Mouse (Mus musculus) bone marrow macrophage, adult 2 months (primary cell): ENCODE data around the gene Plekha7. TPM values are rescaled to one million over a fixed set of nuclear protein-coding genes. Genes with fewer than 3 reads are reported as not detected.
A peak's percentile ranks its signal among the peaks of the same experiment; 100 is the strongest.

Experiments
- H3K27ac ChIP-seq: 2 replicates; pipeline ENCODE4 v1.5.1; 2012; ENCODE audit warnings: low read depth, low read length; ENCODE audit not compliant: insufficient read depth
- H3K4me1 ChIP-seq: 2 replicates; pipeline ENCODE4 v1.6.1; 2012; ENCODE audit warnings: low read length; ENCODE audit not compliant: control insufficient read depth, insufficient read depth
- H3K4me3 ChIP-seq: 2 replicates; pipeline ENCODE4 v1.5.1; 2012; ENCODE audit warnings: mild to moderate bottlenecking, low read length, moderate library complexity; ENCODE audit not compliant: insufficient read depth
- CTCF ChIP-seq: IDR thresholded peaks from 2 replicates; pipeline ENCODE4 v1.5.1; 2012; ENCODE audit warnings: low read depth, mild to moderate bottlenecking, low read length, moderate library complexity
- POLR2A ChIP-seq: IDR thresholded peaks from 2 replicates; pipeline ENCODE4 v1.6.1; 2012; ENCODE audit warnings: mild to moderate bottlenecking, low read depth, low read length, borderline replicate concordance
- polyA plus RNA-seq: library from polyadenylated mRNA; stranded (reverse); fragments of >200 nt; gene quantifications from 2 replicates; pipeline ENCODE4 v1.2.4, GENCODE M21; 2012; ENCODE audit not compliant: missing spikeins, insufficient read depth, insufficient read length

Plekha7 gene
- polyA plus RNA-seq, 1 experiment, result not detected

DNA sequence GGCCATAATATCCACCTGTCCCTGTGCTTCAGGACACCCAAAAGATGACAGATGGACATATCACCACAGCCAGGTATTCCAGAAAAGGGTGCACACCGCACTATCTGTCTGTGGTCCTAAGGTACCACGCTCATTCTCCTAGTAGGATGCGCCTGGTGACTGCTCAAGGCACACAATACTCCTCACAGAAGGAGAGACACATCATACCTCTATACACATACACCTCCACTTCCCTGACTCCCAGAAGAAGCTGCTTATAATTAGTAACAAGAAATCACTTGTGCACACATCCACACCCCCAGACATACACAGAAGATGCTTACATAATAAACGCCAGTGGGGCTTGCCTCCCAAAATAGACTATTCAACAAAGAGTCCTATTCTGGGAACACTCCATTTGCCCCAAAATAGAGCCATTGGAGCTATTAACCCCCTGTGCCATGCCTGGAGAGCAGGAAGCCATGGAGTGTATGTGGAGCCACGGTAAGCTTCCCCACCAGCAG is 126.7 kb downstream of the Plekha7 start:
- Histone ChIP-seq H3K4me3 (no peak overlapping the region), H3K27ac (no peak overlapping the region), H3K4me1 (no peaks in the 10 kb centered on the region)
- TF ChIP-seq POLR2A (no peak), CTCF (no peak)

DNA sequence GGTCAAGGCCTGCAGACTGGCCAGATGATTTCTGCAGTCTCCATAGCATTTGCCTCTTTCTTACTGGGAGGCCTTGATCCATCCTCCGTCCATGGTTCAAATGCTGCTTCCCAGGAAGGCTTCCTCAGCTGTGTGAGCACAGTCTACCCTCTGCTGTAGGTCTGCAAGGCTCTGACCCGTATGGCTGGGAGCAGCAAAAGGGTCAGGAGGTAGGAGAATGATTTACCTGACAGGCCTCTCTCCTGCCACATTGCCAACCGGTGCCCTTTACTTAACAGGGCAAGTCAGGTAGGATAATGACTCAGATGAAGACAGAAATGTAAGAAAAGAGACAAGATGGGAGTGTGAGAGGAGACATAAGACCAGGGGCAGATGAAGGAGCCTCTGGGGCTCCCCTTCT is 129.3 kb downstream of the Plekha7 start:
- Histone ChIP-seq H3K4me1 (no peaks in the 10 kb centered on the region), H3K4me3 (no peak overlapping the region), H3K27ac (no peak overlapping the region)
- TF ChIP-seq CTCF, result no peak
- TF ChIP-seq POLR2A, result no peak

DNA sequence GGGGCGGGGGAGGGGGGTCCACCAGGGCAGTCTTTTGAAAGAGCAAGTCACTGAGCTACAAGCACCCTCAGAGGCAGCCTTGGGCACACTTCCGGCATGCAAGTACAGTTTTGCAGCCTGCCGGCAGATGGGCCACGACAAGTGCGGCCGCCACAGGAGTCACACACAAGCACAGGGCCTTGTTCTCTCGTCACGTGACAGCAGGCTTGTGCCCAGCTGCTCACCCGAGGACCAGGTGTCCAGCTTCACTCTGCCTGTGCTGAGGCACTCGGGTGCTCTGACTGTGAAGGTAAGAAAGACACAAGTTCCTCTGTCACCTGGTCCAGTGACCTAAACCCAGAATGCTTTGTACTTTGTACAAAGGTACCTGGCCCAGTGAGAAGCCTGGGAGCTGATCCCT is 135.4 kb downstream of the Plekha7 start:
- no peak for TF ChIP-seq CTCF
- TF ChIP-seq POLR2A, result no peak
- H3K4me3 ChIP-seq, result no peak overlapping the region

DNA sequence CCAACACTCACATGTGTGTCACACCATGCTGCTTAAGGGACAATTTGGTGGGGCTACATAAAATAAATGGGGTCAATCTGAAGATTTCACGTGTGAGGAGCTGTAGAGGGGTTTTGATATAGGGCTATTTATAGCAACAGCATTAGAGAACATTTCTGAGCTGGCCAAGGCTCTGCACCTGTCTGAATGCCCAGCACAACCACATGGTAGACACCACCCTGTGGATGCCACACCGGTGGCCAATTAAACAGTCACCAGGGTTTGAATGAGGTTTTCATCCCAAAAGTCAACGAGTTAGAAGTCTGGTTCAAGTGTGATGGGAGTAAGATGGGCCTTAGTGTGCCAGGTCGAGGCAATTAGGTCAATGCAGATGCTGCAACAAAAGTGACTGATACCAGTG is 138.8 kb downstream of the Plekha7 start:
- H3K4me1 ChIP-seq, result no peaks in the 10 kb centered on the region
- no peak overlapping the region for H3K4me3 ChIP-seq
- TF ChIP-seq CTCF (no peak), POLR2A (no peak)
- no peak overlapping the region for H3K27ac ChIP-seq

More for the DNA sequence above, 135.4 kb downstream of the Plekha7 start:
- no peaks in the 10 kb centered on the region for H3K4me1 ChIP-seq
- no peak overlapping the region for H3K27ac ChIP-seq

DNA sequence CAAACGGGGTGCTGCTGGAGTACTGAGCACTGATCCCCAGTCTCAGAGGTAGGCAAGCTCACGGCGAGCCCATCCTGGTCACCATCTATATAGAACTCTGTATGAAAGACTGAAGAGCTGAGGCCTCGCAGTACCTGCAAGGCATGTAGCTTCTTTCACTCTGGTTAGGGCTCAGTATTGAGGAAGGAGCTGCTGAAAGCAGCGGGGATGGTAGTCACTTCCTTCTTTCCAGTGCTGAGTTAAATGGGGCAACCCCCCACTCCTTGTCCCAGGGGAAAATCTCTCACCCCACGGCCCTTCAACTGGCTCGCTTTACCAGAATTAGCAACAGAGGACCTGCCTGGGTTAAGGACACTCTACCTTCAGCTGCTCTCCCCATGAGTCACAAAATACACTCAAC is 140.0 kb downstream of the Plekha7 start:
- Histone ChIP-seq H3K4me1 (no peaks in the 10 kb centered on the region), H3K4me3 (no peak overlapping the region), H3K27ac (no peak overlapping the region)
- TF ChIP-seq POLR2A (no peak), CTCF (no peak)

DNA sequence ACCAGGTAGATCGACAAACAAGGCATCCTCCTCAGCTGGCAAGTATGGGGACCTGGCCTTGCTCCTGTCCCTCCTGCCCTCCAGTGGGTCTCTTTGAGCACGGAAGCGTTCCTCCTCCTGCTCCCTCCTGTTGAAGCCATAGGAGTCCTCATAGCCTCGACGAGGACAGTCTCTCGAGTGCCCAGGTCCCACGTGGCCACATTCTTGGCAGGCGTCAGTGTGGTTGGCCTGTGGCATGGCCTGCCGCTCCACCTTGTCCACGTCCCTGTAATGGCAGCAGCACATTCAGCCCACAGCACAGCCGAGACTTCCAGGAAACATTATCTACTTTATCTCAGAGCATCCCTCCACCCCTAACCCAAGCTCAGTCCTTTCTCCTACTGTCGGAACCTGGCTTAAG is 143.9 kb downstream of the Plekha7 start:
- TF ChIP-seq POLR2A (no peak), CTCF (no peak)

DNA sequence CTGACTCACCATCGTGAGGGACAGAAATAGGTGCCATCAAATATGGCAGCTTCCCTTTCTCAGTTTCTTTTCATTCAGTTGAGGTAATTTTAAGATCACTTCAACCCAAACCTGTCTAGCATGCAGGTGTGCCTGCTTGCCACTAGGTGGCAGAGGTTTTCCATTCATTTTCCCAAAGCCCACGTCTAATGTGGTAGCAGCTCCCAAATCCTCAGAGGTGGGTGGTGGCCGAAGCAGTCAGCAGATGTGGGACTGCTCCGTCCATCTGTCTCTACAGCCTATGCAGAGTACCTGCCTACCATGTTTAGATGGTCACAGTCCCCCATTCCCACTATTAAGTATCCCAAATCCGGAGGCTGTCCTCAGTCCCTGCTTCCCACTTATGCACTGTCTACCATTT is 146.6 kb downstream of the Plekha7 start:
- TF ChIP-seq CTCF, result peak; percentile 23; the same call in 1 of the 2 replicates
- no peak for TF ChIP-seq POLR2A
- H3K27ac ChIP-seq, result no peak overlapping the region

More for the DNA sequence above, 143.9 kb downstream of the Plekha7 start:
- no peak overlapping the region for H3K27ac ChIP-seq
- no peak overlapping the region for H3K4me3 ChIP-seq
- H3K4me1 ChIP-seq, result no peaks in the 10 kb centered on the region

DNA sequence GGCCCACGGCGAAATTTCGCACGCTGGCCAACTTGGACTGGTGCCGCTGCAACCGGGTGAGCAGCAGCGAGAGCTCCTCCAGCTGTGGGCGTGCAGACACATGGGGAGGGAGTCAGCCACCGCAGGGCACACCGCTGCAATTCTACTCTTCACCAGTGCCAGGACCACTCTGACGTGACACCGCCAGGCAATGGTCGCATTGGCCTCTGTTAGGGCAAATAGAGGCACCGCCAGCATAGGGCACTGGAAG is 151.4 kb downstream of the Plekha7 start:
- no peak overlapping the region for H3K4me3 ChIP-seq
- no peak overlapping the region for H3K27ac ChIP-seq
- no peak for TF ChIP-seq CTCF
- TF ChIP-seq POLR2A, result no peak
- H3K4me1 ChIP-seq, result no peaks in the 10 kb centered on the region

More for the DNA sequence above, 146.6 kb downstream of the Plekha7 start:
- Histone ChIP-seq H3K4me1 (no peaks in the 10 kb centered on the region), H3K4me3 (no peak overlapping the region)

DNA sequence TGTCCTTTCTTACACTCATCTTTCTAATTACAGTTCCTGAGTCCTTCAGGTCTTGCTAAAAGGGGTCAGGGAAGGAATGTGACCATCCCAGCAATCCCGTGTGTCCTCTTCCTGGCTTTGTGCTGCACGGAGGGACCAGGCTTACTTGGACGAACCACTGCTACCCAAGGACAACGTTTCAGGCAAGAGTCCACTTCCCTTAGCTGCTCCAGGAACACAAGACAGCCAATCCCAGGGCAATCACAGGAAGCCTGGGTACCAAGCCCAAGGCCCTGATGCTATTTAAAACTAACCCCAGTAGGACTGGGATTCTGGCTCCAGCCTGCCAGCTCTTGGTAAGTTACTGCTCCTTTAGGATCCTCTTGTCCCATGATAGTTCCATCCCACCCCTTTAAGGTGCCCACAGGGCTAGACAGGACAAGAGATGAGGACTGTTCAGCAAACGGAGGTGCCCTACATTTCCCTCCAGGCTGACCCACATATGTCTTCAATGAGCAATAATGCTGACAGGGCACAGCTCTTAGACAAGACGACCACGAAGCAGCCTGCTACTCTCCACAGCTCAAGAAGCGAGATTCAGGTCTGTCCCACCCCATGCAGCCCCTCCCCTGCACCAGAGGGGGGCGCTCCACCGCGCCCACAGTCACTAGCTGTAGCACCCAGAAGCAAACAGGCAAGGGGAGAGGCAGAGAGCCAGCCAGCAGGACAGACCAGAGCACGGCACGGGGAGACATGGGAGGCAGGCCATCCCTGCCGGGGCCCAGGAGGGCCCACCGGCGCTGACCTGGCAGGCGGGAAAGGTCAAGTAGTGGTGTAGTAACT is 151.9 kb downstream of the Plekha7 start:
- TF ChIP-seq CTCF (no peak), POLR2A (no peak)
- no peaks in the 10 kb centered on the region for H3K4me1 ChIP-seq
- H3K4me3 ChIP-seq, result no peak overlapping the region
- H3K27ac ChIP-seq, result no peak overlapping the region

DNA sequence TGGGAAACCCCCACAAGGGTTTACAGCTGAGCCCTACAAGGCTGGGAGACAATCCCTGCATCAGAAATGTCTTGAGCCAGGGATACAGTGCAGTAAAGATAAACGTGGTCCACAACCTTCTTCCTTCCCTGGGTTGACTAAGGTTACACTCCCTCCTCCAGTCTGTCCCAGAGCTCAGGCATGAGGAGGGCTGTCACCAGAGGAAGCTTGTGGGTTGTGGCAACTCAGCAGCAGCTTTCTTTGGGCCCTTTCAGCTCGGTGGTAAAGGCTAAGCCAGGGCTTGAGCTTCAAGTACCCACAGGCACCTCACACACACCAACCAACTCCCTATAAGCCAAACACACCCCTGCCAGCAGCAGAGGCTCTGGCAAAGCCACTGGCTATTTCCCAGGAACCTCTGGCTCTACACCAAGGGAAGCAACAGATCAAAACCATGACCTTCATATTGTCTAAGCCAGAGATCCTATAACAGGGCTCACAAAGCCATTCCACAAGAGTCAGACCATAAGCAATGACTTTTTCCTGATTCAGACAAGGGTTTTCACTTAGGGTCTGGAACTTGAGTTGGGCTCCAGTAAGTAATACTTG is 154.3 kb downstream of the Plekha7 start:
- no peak for TF ChIP-seq CTCF
- TF ChIP-seq POLR2A, result no peak
- Histone ChIP-seq H3K27ac (no peak overlapping the region), H3K4me3 (no peak overlapping the region), H3K4me1 (peaks cover 4% of the 10 kb centered on the region)

DNA sequence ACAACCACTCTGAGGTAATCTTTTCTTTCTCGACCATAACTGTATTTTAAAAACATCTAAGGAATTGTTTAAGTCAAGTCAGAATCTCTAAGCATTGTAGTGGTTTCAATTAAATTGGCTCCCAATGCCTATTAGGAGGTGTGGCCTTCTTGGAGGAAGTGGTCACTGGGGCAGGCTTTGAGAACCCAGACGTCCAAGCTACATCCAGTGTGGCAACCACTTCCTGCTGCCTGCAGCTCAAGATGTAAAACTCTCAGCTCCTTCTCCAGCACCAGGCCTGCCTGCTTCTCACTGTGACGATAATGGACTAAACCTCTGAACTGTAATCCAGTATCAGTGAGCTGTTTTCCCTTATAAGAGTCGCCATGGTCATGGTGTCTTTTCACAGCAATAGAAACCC is 158.6 kb downstream of the Plekha7 start:
- TF ChIP-seq POLR2A (no peak), CTCF (no peak)
- no peak overlapping the region for H3K27ac ChIP-seq
- H3K4me1 ChIP-seq, result peaks cover 6% of the 10 kb centered on the region
- no peak overlapping the region for H3K4me3 ChIP-seq
